Mouse (Mus musculus) CH12.LX (cell line): ENCODE results near the gene Tmco4. TPM values are rescaled to one million over a fixed set of nuclear protein-coding genes. Genes with fewer than 3 reads are reported as not detected.

ENCODE experiments used
- DNase-seq: peaks from one replicate; pipeline ENCODE4 v3.0.0-alpha.2; 2013; ENCODE audit errors: extremely low read depth
- H3K27ac ChIP-seq: 2 replicates; pipeline ENCODE4 v1.5.1; 2012; ENCODE audit warnings: low read depth, mild to moderate bottlenecking, control low read depth, moderate library complexity; ENCODE audit not compliant: insufficient read depth
- H3K27me3 ChIP-seq: replicated peaks from 2 replicates; pipeline ENCODE3; 2012; ENCODE audit warnings: inconsistent platforms
- H3K36me3 ChIP-seq, 2 experiments: replicated peaks in 1 of 2; 2 replicates each; pipeline versions ENCODE3 to v1.6.1; 2012; ENCODE audit warnings: inconsistent platforms in 1 of 2, low read length in 1 of 2, mild to moderate bottlenecking in 1 of 2, mixed read lengths in 1 of 2, moderate library complexity in 1 of 2; ENCODE audit not compliant: control insufficient read depth in 1 of 2, insufficient read depth in 1 of 2
- H3K4me1 ChIP-seq, 2 experiments: 2 replicates each; pipeline ENCODE4 v1.6.1; 2012; ENCODE audit warnings: inconsistent platforms in 1 of 2, moderate library complexity in 1 of 2; ENCODE audit not compliant: insufficient read depth in 2 of 2, control insufficient read depth in 1 of 2
- H3K4me2 ChIP-seq: 2 replicates; pipeline ENCODE4 v1.6.1; 2012; ENCODE audit warnings: low read depth, mild to moderate bottlenecking, control low read depth; ENCODE audit not compliant: poor library complexity, insufficient read depth, severe bottlenecking
- H3K4me3 ChIP-seq, 3 experiments: fragments of 150-350 bp in 1 of 3; sonication (generic) in 1 of 3; replicated peaks in 1 of 3; 2 replicates each; pipeline versions ENCODE3 to v1.5.1; 2011 to 2012; ENCODE audit warnings: low read depth in 2 of 3, low read length in 2 of 3, mild to moderate bottlenecking in 2 of 3, moderate library complexity in 2 of 3, control low read depth in 1 of 3, improper control_type of control experiment in 1 of 3, inconsistent platforms in 1 of 3, mixed read lengths in 1 of 3; ENCODE audit not compliant: poor library complexity in 1 of 3
- H3K79me2 ChIP-seq: replicated peaks from 2 replicates; pipeline ENCODE4 v1.6.1; 2012; ENCODE audit warnings: mild to moderate bottlenecking, moderate library complexity; ENCODE audit not compliant: control insufficient read depth, poor library complexity, insufficient read depth, severe bottlenecking; ENCODE audit errors: extremely low read depth
- H3K9ac ChIP-seq: 2 replicates; pipeline ENCODE4 v1.6.1; 2012; ENCODE audit warnings: low read depth, mild to moderate bottlenecking, control low read depth, moderate library complexity; ENCODE audit not compliant: insufficient read depth
- H3K9me3 ChIP-seq: replicated peaks from 2 replicates; pipeline ENCODE3; 2012; ENCODE audit warnings: low read length, inconsistent platforms, mixed read lengths
- CHD2 ChIP-seq: IDR thresholded peaks from 2 replicates; pipeline ENCODE4 v1.6.1; 2011; ENCODE audit warnings: low read length, improper control_type of control experiment
- CTCF ChIP-seq, 2 experiments: IDR thresholded peaks in 1 of 2; conservative IDR thresholded peaks in 1 of 2; 2 replicates each; pipeline ENCODE4 v1.5.1; 2011 to 2012; ENCODE audit warnings: low read depth in 2 of 2, low read length in 2 of 2, improper control_type of control experiment in 1 of 2, inconsistent platforms in 1 of 2, mild to moderate bottlenecking in 1 of 2, moderate library complexity in 1 of 2
- E2F4 ChIP-seq: IDR thresholded peaks from 2 replicates; pipeline ENCODE4 v1.6.1; 2011; ENCODE audit warnings: low read depth, low read length, improper control_type of control experiment; ENCODE audit not compliant: insufficient replicate concordance
- ELF1 ChIP-seq: IDR thresholded peaks from 2 replicates; pipeline ENCODE4 v1.6.1; 2014; ENCODE audit warnings: low read depth, mild to moderate bottlenecking, inconsistent platforms, low read length, improper control_type of control experiment
- EP300 ChIP-seq: IDR thresholded peaks from 2 replicates; pipeline ENCODE4 v1.6.1; 2011; ENCODE audit warnings: low read length, improper control_type of control experiment
- IRF4 ChIP-seq: IDR thresholded peaks from 2 replicates; pipeline ENCODE4 v1.6.1; 2014; ENCODE audit warnings: low read depth, mild to moderate bottlenecking, inconsistent platforms, low read length, improper control_type of control experiment
- JUN ChIP-seq: IDR thresholded peaks from 2 replicates; pipeline ENCODE4 v1.6.1; 2011; ENCODE audit warnings: low read depth, mild to moderate bottlenecking, low read length, improper control_type of control experiment, moderate library complexity; ENCODE audit not compliant: insufficient read depth
- KAT2A ChIP-seq: IDR thresholded peaks from 2 replicates; pipeline ENCODE4 v1.6.1; 2012; ENCODE audit warnings: low read length, improper control_type of control experiment, inconsistent platforms; ENCODE audit not compliant: insufficient replicate concordance
- MAZ ChIP-seq: IDR thresholded peaks from 2 replicates; pipeline ENCODE4 v1.6.1; 2012; ENCODE audit warnings: low read depth, mild to moderate bottlenecking, inconsistent platforms, low read length, improper control_type of control experiment, moderate library complexity
- MXI1 ChIP-seq: IDR thresholded peaks from 2 replicates; pipeline ENCODE4 v1.6.1; 2011; ENCODE audit warnings: mild to moderate bottlenecking, low read depth, low read length, improper control_type of control experiment
- MYC ChIP-seq: IDR thresholded peaks from 2 replicates; pipeline ENCODE4 v1.6.1; 2011; ENCODE audit warnings: low read depth, mild to moderate bottlenecking, improper control_type of control experiment, low read length
- NELFE ChIP-seq: IDR thresholded peaks from 2 replicates; pipeline ENCODE4 v1.6.1; 2011; ENCODE audit warnings: low read depth, low read length, improper control_type of control experiment
- RAD21 ChIP-seq: IDR thresholded peaks from 2 replicates; pipeline ENCODE4 v1.6.1; 2011; ENCODE audit warnings: low read depth, mild to moderate bottlenecking, low read length, improper control_type of control experiment, moderate library complexity
- RCOR1 ChIP-seq: conservative IDR thresholded peaks from 2 replicates; pipeline ENCODE4 v1.6.1; 2012; ENCODE audit warnings: low read depth, mild to moderate bottlenecking, inconsistent platforms, low read length, improper control_type of control experiment
- SIN3A ChIP-seq: IDR thresholded peaks from 2 replicates; pipeline ENCODE4 v1.6.1; 2012; ENCODE audit warnings: low read length, improper control_type of control experiment, inconsistent platforms
- SMC3 ChIP-seq: IDR thresholded peaks from 2 replicates; pipeline ENCODE4 v1.6.1; 2011; ENCODE audit warnings: low read depth, low read length, improper control_type of control experiment
- ZNF384 ChIP-seq: IDR thresholded peaks from 2 replicates; pipeline ENCODE4 v1.6.1; 2012; ENCODE audit warnings: low read depth, low read length, improper control_type of control experiment, inconsistent platforms
- dilution Hi-C: fragments of 300-500 bp; cut with MboI; formaldehyde crosslinking; loops from 2 replicates; pipeline ENCODE4 v1.14.3; 2020; ENCODE audit warnings: low sequenced_read_pairs; ENCODE audit not compliant: extremely low pct_unique_long_range_greater_than_20kb, extremely low pct_ligation_motif_present
- in situ Hi-C: fragments of 300-500 bp; cut with MboI; formaldehyde crosslinking; loops from 3 replicates; pipeline ENCODE4 v1.14.3; 2019; ENCODE audit warnings: low sequenced_read_pairs, low pct_ligation_motif_present, low pct_unique_long_range_greater_than_20kb, mixed read lengths
- polyA plus RNA-seq: library from polyadenylated mRNA; unstranded; fragments of >175 nt; gene quantifications from 2 replicates; pipeline ENCODE4 v1.2.1, GENCODE M21; 2012; ENCODE audit warnings: low read depth; ENCODE audit not compliant: insufficient read length
- total RNA-seq, 2 experiments: library from RNA; depleted of rRNA; stranded (reverse); fragments of 300-350 nt in 1 of 2; fragments of >200 nt in 1 of 2; gene quantifications; 2 replicates each; pipeline ENCODE4 v1.2.3; 2012 to 2014

Gene Tmco4
- total and polyA plus RNA-seq, 3 experiments, result 20.3 to 22.2 (median 21.7) TPM

DNA sequence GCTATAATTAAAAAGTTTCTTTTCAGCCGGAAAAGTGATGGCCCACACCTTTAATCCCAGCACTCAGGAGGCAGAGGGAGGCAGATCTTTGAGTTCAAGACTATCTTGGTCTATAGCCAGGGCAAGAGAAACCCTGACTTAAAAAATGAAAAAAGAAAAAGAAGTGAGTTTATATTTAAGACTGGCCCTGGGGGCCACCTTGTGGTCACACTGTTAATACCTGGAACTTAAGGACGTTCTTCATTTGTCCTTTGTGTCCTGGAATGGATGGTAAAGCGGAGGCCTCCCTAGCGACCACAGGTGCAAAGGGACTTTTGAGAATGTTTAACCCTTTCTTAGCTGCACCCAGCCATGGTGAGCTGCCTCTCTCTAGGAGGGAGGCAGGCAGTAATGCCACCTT, 106.0 kb downstream of the Tmco4 start:
- Histone ChIP-seq H3K9ac (no peak overlapping the region), H3K27ac (no peak overlapping the region), H3K9me3 (peaks cover 5% of the 10 kb centered on the region), H3K4me1 (peaks cover 4% of the 10 kb centered on the region in 2 experiments; a peak in 2 of 4 replicates), H3K4me3 (no peak overlapping the region), H3K27me3 (peaks cover 29% of the 10 kb centered on the region), H3K79me2 (no peaks in the 10 kb centered on the region), H3K36me3 (no peaks in the 10 kb centered on the region), H3K4me2 (peak overlapping the region; percentile 19; the same call in 1 of the 2 replicates)
- TF ChIP-seq MXI1 (no peak), CTCF (conservative IDR thresholded peaks at IDR 0.05 in 1 of 2, IDR thresholded peaks at IDR 0.05 in 1 of 2; ENCODE audit: low read depth in 2 of 2, low read length in 2 of 2) (peak; percentile 7 to 63; a peak in 2 of 4 replicates), NELFE (no peak), RAD21 (peak; percentile 49), ZNF384 (peak; percentile 8; the same call in 1 of the 2 replicates), E2F4 (no peak), CHD2 (no peak), RCOR1 (no peak), ELF1 (no peak), SMC3 (peak; percentile 51; the same call in 1 of the 2 replicates), SIN3A (no peak), KAT2A (no peak)
- in situ Hi-C loops, result loop anchor here (5.0 to 10.0 kb wide), 2 partner anchors 106 to 154 kb away; partner anchors contain the start of gene Tmco4
- DNase-seq, result peak; percentile 12
- dilution Hi-C loops, result no loop called here

DNA sequence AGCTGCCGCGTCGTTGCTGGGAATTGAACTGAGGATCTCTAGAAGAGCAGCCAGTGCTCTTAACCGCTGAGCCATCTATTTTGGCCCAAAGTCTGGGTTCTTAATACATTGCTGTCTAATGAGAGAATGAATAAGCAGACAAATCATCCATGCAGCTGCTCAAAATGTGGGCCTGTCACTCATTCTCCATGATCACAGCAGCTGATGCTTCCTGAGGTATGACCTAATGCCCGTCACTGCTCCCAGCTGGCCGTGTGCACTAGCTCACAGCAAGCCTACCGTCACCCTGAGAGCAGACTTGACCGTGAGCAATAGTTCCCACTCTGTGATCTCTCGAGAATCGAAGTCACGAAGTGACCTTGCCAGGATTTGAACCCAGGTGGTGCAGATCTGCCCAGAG, 106.8 kb downstream of the Tmco4 start:
- Histone ChIP-seq H3K27me3 (peaks cover 23% of the 10 kb centered on the region), H3K27ac (no peak overlapping the region), H3K36me3 (peaks cover 0 to 1% of the 10 kb centered on the region in 2 experiments), H3K9ac (no peak overlapping the region), H3K4me3 (no peak overlapping the region), H3K79me2 (no peaks in the 10 kb centered on the region), H3K4me2 (no peak overlapping the region), H3K4me1 (peaks cover 4% of the 10 kb centered on the region in 2 experiments; a peak in 2 of 4 replicates), H3K9me3 (peaks cover 2% of the 10 kb centered on the region)
- TF ChIP-seq EP300 (no peak), IRF4 (no peak), MYC (no peak), JUN (no peak), MAZ (no peak)
- dilution Hi-C loops, result no loop called here
- no peak for DNase-seq
- in situ Hi-C loops, result loop anchor here (5.0 to 10.0 kb wide), 2 partner anchors 107 to 155 kb away; partner anchors contain the start of gene Tmco4
